Mouse (Mus musculus) erythroid progenitor cell, adult 5-6 weeks (primary cell): ENCODE results near the gene Grhl1. TPM values are rescaled to one million over a fixed set of nuclear protein-coding genes. Genes with fewer than 3 reads are reported as not detected.
"Not testable (repeated sequence)": the region's sequence is repeated elsewhere in the genome, so short reads cannot be mapped to it uniquely, and the experiment has no call there.

Source experiments
- ATAC-seq: replicated peaks from 2 replicates; pipeline ENCODE4 v1.8.0; 2016; ENCODE audit warnings: moderate number of reproducible peaks, mild to moderate bottlenecking, moderate TSS enrichment, inconsistent platforms; ENCODE audit not compliant: poor library complexity, low FRiP score, severe bottlenecking
- total RNA-seq, 2 experiments: library from RNA; stranded (forward) in 1 of 2; stranded (reverse) in 1 of 2; fragments of 150-400 nt in 1 of 2; fragments of 186-747, 209-891 nt in 1 of 2; gene quantifications; 2 replicates each; pipeline versions ENCODE4 v1.2.3 to v1.2.4; 2015 to 2017; ENCODE audit warnings: low replicate concordance in 2 of 2

Grhl1 gene
- total RNA-seq, 2 experiments from 2014 or later, result not detected

- peak; percentile 64 for ATAC-seq
These were observed 62.1 kb downstream of the Grhl1 start for GRCm38 (mm10) chr12:24634212-24634611.

- ATAC-seq, result no peak
These were observed 62.6 kb downstream of the Grhl1 start for GRCm38 (mm10) chr12:24634648-24635047.

- not testable (repeated sequence) for ATAC-seq
These were observed 66.7 kb downstream of the Grhl1 start for GRCm38 (mm10) chr12:24638787-24639186.

- no peak for ATAC-seq
These were observed 70.3 kb downstream of the Grhl1 start for GRCm38 (mm10) chr12:24642370-24642802.

- peak; percentile 80 for ATAC-seq
These were observed 72.1 kb downstream of the Grhl1 start for GRCm38 (mm10) chr12:24644125-24644571.

GRCm38 (mm10) chr12:24645901-24646300 lies 73.8 kb downstream of the Grhl1 start:
- peak; percentile 72 for ATAC-seq

- no peak for ATAC-seq
These were observed 76.0 kb downstream of the Grhl1 start for GRCm38 (mm10) chr12:24648094-24648493.

GRCm38 (mm10) chr12:24650415-24651062 lies 78.5 kb downstream of the Grhl1 start:
- no peak for ATAC-seq

- peak; percentile 71 for ATAC-seq
These were observed 79.0 kb downstream of the Grhl1 start, which contains the start of gene Klf11 for GRCm38 (mm10) chr12:24651063-24651557. Gene Klf11, plus strand, starts transcription at chr12:24651274.

GRCm38 (mm10) chr12:24651642-24652342 lies 79.7 kb downstream of the Grhl1 start:
- peak; percentile 83 for ATAC-seq

GRCm38 (mm10) chr12:24654065-24654862 lies 82.2 kb downstream of the Grhl1 start:
- ATAC-seq, result no peak

GRCm38 (mm10) chr12:24656436-24656835 lies 84.4 kb downstream of the Grhl1 start:
- no peak for ATAC-seq

GRCm38 (mm10) chr12:24658998-24659397 lies 86.9 kb downstream of the Grhl1 start:
- ATAC-seq, result no peak

GRCm38 (mm10) chr12:24659923-24660322 lies 87.8 kb downstream of the Grhl1 start:
- no peak for ATAC-seq

GRCm38 (mm10) chr12:24661100-24661499 lies 89.0 kb downstream of the Grhl1 start:
- ATAC-seq, result no peak

- no peak for ATAC-seq
These were observed 90.0 kb downstream of the Grhl1 start for GRCm38 (mm10) chr12:24662131-24662530.
